ENCODE assay signal across 21 mouse cellular contexts in genomic region chr16:45257567-45257966, GRCm38 (mm10). TPM values are rescaled to one million over a fixed set of nuclear protein-coding genes. Genes with fewer than 3 reads are reported as not detected.
A peak's percentile ranks its signal among the peaks of the same experiment; 100 is the strongest.
DNase-seq lines count a peak whose midpoint lies in the region; ATAC-seq and TF ChIP-seq lines count a peak whose summit lies in the region.
"Had no signal": no experiment of that assay in that cellular context is flagged by ENCODE, and none has a peak within 500 bp of the region (broad histone marks: within the 10 kb centered on the region; RNA-seq: fewer than 3 reads in every experiment).

No protein-coding gene starts in this region.

- no peak for ATAC-seq in kidney, embryonic 14.5 days (ENCODE audit: low FRiP score, low TSS enrichment)
- ATAC-seq in forebrain, embryonic 13.5 days = no peak
- ATAC-seq: forebrain, embryonic 16.5 days; intestine, embryonic 15.5 days; midbrain, embryonic 15.5 days had no signal

- DNase-seq in kidney, adult 2 months = no peak
- no peak for DNase-seq in spleen, adult 2 months (ENCODE audit: low read depth in 1 of 2, low spot score in 2 of 2)
- DNase-seq in spleen, adult 18-20 months = no peak
- DNase-seq in fibroblast of lung, adult 2 months (ENCODE audit: low read depth) = peak; percentile 12
- peak; percentile 33 for DNase-seq in splenic B cell, adult 2 months (ENCODE audit: low read depth, low spot score)
- DNase-seq in right cerebral cortex, postnatal 10 days (ENCODE audit: low spot score in 2 of 2) = no peak
- DNase-seq: adrenal gland, postnatal 25 days; B cell, adult 2 months; cerebellum, adult 9-10 months; embryo, embryonic 11 days; gastrocnemius, postnatal 10 days; lung, adult 18-20 months had no signal

- no peak overlapping the region for H3K4me2 ChIP-seq in kidney, embryonic 14.5 days (replicated peaks; ENCODE audit: low read depth, low read length)
- no peak overlapping the region for H3K4me2 ChIP-seq in forebrain, embryonic 13.5 days
- H3K4me2 ChIP-seq: hindbrain, embryonic 13.5 days; intestine, embryonic 15.5 days; limb, embryonic 13.5 days; midbrain, embryonic 15.5 days had no signal

- H3K9ac ChIP-seq in kidney, embryonic 14.5 days (ENCODE audit: low read depth, low read length) = no peak overlapping the region
- H3K9ac ChIP-seq in forebrain, embryonic 13.5 days = no peak overlapping the region
- H3K9ac ChIP-seq: hindbrain, embryonic 13.5 days; intestine, embryonic 15.5 days; limb, embryonic 13.5 days; midbrain, embryonic 15.5 days had no signal

- WGBS in kidney, adult 2 months = 71% methylated on average over 1 of the region's 1 CpGs
- 95% methylated on average over 1 of the region's 1 CpGs for WGBS in kidney, embryonic 14.5 days
- 27% methylated on average over 1 of the region's 1 CpGs for WGBS in spleen, adult 2 months
- WGBS in forebrain, embryonic 13.5 days = 67% methylated on average over 1 of the region's 1 CpGs

- H3K4me3 ChIP-seq in kidney, adult 2 months (ENCODE audit: insufficient read depth, low read depth, low read length) = no peak overlapping the region
- H3K4me3 ChIP-seq in kidney, embryonic 14.5 days (ENCODE audit: low read length) = no peak overlapping the region
- no peak overlapping the region; the same call in 1 of the 2 replicates for H3K4me3 ChIP-seq in spleen, adult 2 months (ENCODE audit: extremely low read depth, insufficient read depth, insufficient read length)
- no peak overlapping the region for H3K4me3 ChIP-seq in forebrain, embryonic 13.5 days
- H3K4me3 ChIP-seq: erythroblast, embryonic 14.5 days; hindbrain, embryonic 13.5 days; intestine, embryonic 15.5 days; limb, embryonic 13.5 days; midbrain, embryonic 15.5 days had no signal

- no peaks in the 10 kb centered on the region for H3K9me3 ChIP-seq in kidney, embryonic 14.5 days (ENCODE audit: control insufficient read depth, low read length)
- no peaks in the 10 kb centered on the region for H3K9me3 ChIP-seq in forebrain, embryonic 13.5 days (replicated peaks)
- H3K9me3 ChIP-seq: hindbrain, embryonic 13.5 days; intestine, embryonic 15.5 days; limb, embryonic 13.5 days; midbrain, embryonic 15.5 days had no signal

- TF ChIP-seq CTCF in kidney, adult 2 months (conservative IDR thresholded peaks at IDR 0.05; ENCODE audit: insufficient read depth, insufficient read length, low read depth, low read length) = no peak
- TF ChIP-seq CTCF in spleen, adult 2 months (IDR thresholded peaks at IDR 0.05; ENCODE audit: extremely low read depth, insufficient read depth, insufficient read length, insufficient replicate concordance) = no peak

- peak overlapping the region; percentile 71 for H3K27ac ChIP-seq in kidney, adult 2 months (ENCODE audit: insufficient read depth, low read depth, low read length)
- no peak overlapping the region for H3K27ac ChIP-seq in kidney, embryonic 14.5 days (ENCODE audit: low read depth, low read length)
- H3K27ac ChIP-seq in spleen, adult 2 months (ENCODE audit: insufficient read depth, low read length) = peak overlapping the region; percentile 91
- H3K27ac ChIP-seq in forebrain, embryonic 13.5 days = no peak overlapping the region
- H3K27ac ChIP-seq: hindbrain, embryonic 13.5 days; intestine, embryonic 15.5 days; limb, embryonic 13.5 days; midbrain, embryonic 15.5 days had no signal

- H3K4me1 ChIP-seq in kidney, adult 2 months (ENCODE audit: control insufficient read depth, insufficient read depth, low read length) = no peaks in the 10 kb centered on the region
- no peaks in the 10 kb centered on the region for H3K4me1 ChIP-seq in kidney, embryonic 14.5 days (ENCODE audit: control insufficient read depth, insufficient read depth, low read length)
- peaks cover 14% of the 10 kb centered on the region for H3K4me1 ChIP-seq in spleen, adult 2 months (ENCODE audit: control insufficient read depth, insufficient read depth, insufficient read length)
- no peaks in the 10 kb centered on the region for H3K4me1 ChIP-seq in forebrain, embryonic 13.5 days
- H3K4me1 ChIP-seq: hindbrain, embryonic 13.5 days; intestine, embryonic 15.5 days; limb, embryonic 13.5 days; midbrain, embryonic 15.5 days had no signal

- no peaks in the 10 kb centered on the region for H3K36me3 ChIP-seq in kidney, adult 2 months (ENCODE audit: control insufficient read depth, insufficient read depth, low read length)
- no peaks in the 10 kb centered on the region for H3K36me3 ChIP-seq in kidney, embryonic 14.5 days (ENCODE audit: control insufficient read depth, insufficient read depth, low read length)
- no peaks in the 10 kb centered on the region; the same call in 1 of the 2 replicates for H3K36me3 ChIP-seq in spleen, adult 2 months (ENCODE audit: control insufficient read depth, insufficient read depth, low read length)
- H3K36me3 ChIP-seq in splenic B cell, adult 2 months (ENCODE audit: control insufficient read depth, insufficient read depth, low read length, poor library complexity, severe bottlenecking) = no peaks in the 10 kb centered on the region
- no peaks in the 10 kb centered on the region for H3K36me3 ChIP-seq in forebrain, embryonic 13.5 days (ENCODE audit: poor library complexity, severe bottlenecking)
- H3K36me3 ChIP-seq: hindbrain, embryonic 13.5 days; intestine, embryonic 15.5 days; limb, embryonic 13.5 days; midbrain, embryonic 15.5 days had no signal

- TF ChIP-seq POLR2A in kidney, adult 2 months (IDR thresholded peaks at IDR 0.05; ENCODE audit: low read depth, low read length) = no peak
- no peak for TF ChIP-seq POLR2A in spleen, adult 2 months (IDR thresholded peaks at IDR 0.05; ENCODE audit: low read depth, low read length)

- no peaks in the 10 kb centered on the region for H3K27me3 ChIP-seq in kidney, adult 2 months (replicated peaks; ENCODE audit: control insufficient read depth, insufficient read depth, low read length)
- H3K27me3 ChIP-seq in kidney, embryonic 14.5 days (ENCODE audit: control insufficient read depth, insufficient read depth, low read length) = no peaks in the 10 kb centered on the region
- no peaks in the 10 kb centered on the region for H3K27me3 ChIP-seq in spleen, adult 2 months (ENCODE audit: control insufficient read depth, insufficient read depth, low read length)
- no peaks in the 10 kb centered on the region for H3K27me3 ChIP-seq in splenic B cell, adult 2 months (ENCODE audit: control insufficient read depth, insufficient read depth, low read length, poor library complexity, severe bottlenecking)
- H3K27me3 ChIP-seq in forebrain, embryonic 13.5 days = no peaks in the 10 kb centered on the region
- H3K27me3 ChIP-seq: hindbrain, embryonic 13.5 days; intestine, embryonic 15.5 days; limb, embryonic 13.5 days; midbrain, embryonic 15.5 days had no signal

RNA-seq across cellular contexts. Expression of gene Btla, which starts 33.5 kb away (rescaled TPM):
- polyA plus RNA-seq in kidney, adult 2 months (2012; rRNA removed) = 0.24 and 1.8 TPM in 2 replicates
- not detected in 2 replicates for polyA plus RNA-seq in kidney, embryonic 14.5 days (2014; fragmentation: Nextera tagmentation; extraction: Ambion mirVana)
- polyA plus RNA-seq in spleen, adult 2 months (2012; rRNA removed) = 25.0 and 26.3 TPM in 2 replicates
- 0.30 and 0.48 TPM in 2 replicates for polyA plus RNA-seq in forebrain, embryonic 13.5 days (2015; fragmentation: Nextera tagmentation; extraction: Ambion mirVana)
- polyA plus RNA-seq: erythroblast, embryonic 14.5 days; heart, postnatal 0 days had no signal

Comparison
In these comparisons a context has a peak if more than half of its experiments do, and no peak if none do; other contexts are left out.
1. H3K27ac ChIP-seq: peak in kidney, adult 2 months (single experiment) and spleen, adult 2 months (single experiment); none in kidney, embryonic 14.5 days (single experiment) and forebrain, embryonic 13.5 days (single experiment).
2. DNase-seq: peak in fibroblast of lung, adult 2 months (single experiment) and splenic B cell, adult 2 months (single experiment); none in kidney, adult 2 months (single experiment), spleen, adult 2 months (0 of 2), spleen, adult 18-20 months (0 of 2) and right cerebral cortex, postnatal 10 days (0 of 2).